8 mouse cellular contexts compared by ENCODE assay signal in the genomic region with DNA sequence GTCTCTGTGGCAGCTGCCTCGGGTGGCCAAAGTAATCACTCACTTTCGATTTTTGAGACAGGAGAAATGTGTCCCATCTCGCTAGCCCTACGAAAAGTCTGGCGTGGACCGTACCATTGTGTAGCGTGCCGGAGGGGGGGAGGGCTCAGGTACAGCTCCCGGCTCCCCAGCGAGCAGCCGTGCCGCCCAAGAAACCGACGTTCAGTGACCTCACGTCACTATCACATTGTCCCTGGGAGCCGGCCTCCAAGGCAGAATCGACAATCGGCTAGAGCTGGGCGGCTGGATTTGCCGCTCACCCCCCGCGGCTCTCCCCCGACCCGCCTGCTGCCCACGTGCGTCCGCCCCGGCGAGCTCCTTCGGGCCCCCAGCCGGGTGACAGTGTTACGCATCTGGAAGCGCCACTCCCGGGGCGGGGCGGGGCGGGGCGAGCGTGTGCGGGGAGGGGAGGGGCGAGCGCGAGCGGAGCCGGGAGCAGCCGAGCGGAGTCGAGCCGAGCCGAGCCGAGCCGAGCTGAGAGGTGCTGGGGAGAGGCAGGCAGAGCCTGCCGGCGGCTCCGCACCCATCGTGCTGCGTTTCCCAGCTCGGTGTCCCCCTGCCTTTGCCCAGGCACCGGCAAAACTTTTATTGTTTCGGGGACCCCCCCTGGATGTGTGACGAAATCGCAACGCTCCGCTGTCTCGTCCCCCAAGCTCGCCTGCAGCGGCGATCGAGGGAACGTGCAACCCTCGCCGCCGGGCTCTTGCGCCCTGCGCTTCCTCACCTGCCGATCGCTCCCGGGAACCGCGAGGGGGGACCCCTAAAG. TPM values are rescaled to one million over a fixed set of nuclear protein-coding genes. Genes with fewer than 3 reads are reported as not detected.
DNase-seq lines count a peak whose midpoint lies in the region; ATAC-seq lines count a peak whose summit lies in the region.

A gene (plus strand): TSS at position 471 of the 805 bp plus-strand sequence.

- peak; percentile 84 for ATAC-seq in megakaryocyte, adult 5-6 weeks (ENCODE audit: poor library complexity, severe bottlenecking)

- DNase-seq in adrenal gland, adult (ENCODE audit: inconsistent age in 2 of 2, low spot score in 1 of 2) = peak; percentile 95 to 99
- peak; percentile 91 for DNase-seq in embryo, embryonic 10 days (ENCODE audit: low spot score)
- DNase-seq in gastrocnemius, postnatal 10 days = peak; percentile 88
- DNase-seq in induced T-regulatory cell, adult 2 months (ENCODE audit: low read depth) = peak; percentile 97
- DNase-seq in left cerebral cortex, adult 8-10 months (ENCODE audit: low spot score in 2 of 2) = peak; percentile 89 to 92
- peak; percentile 91 for DNase-seq in right cerebral cortex, adult 18-20 months
- peak; percentile 92 for DNase-seq in urinary bladder, adult 2 months (ENCODE audit: low spot score)

RNA-seq across cellular contexts. Expression of the gene that starts here (rescaled TPM):
- 10 to 100 TPM; 35.7 to 38.6 TPM for total RNA-seq in gastrocnemius, postnatal 10 days (2021)
- total RNA-seq in left cerebral cortex, adult 8-10 months (2022) = 10 to 100 TPM; 72.9 to 90.6 (median 75.8) TPM
- total RNA-seq in megakaryocyte, adult 5-6 weeks (2015) = 0.58 and 0.62 TPM in 2 replicates
- 0.77 and 1.3 TPM in 2 replicates for total RNA-seq in megakaryocyte, adult 5-6 weeks (2017)
- polyA plus RNA-seq in urinary bladder, adult 2 months (2012; rRNA removed) = 6.7 and 10.3 TPM in 2 replicates

Comparison
In these comparisons a context has a peak if more than half of its experiments do, and no peak if none do; other contexts are left out.
1. Peak in every context shown above with its lines: DNase-seq and ATAC-seq.
2. RNA of the gene that starts here (total RNA-seq): 72.9 to 90.6 TPM in left cerebral cortex, adult 8-10 months and 35.7 to 38.6 TPM in gastrocnemius, postnatal 10 days; 0.58 to 1.3 TPM in megakaryocyte, adult 5-6 weeks; every median in the first group is over 10 times any median in the second.